Mouse (Mus musculus) CH12.LX (cell line): ENCODE measurements at regions not wholly inside any gene's neighbourhood (a gene's known extent, or its start where the extent isn't known, plus 50 kb on each side); places are given as distances from the start of the nearest gene placed in this dataset.

Source experiments
- DNase-seq: peaks from one replicate; pipeline ENCODE4 v3.0.0-alpha.2; 2013; ENCODE audit errors: extremely low read depth
- H3K27ac ChIP-seq: 2 replicates; pipeline ENCODE4 v1.5.1; 2012; ENCODE audit warnings: low read depth, mild to moderate bottlenecking, control low read depth, moderate library complexity; ENCODE audit not compliant: insufficient read depth
- H3K27me3 ChIP-seq: replicated peaks from 2 replicates; pipeline ENCODE3; 2012; ENCODE audit warnings: inconsistent platforms
- H3K36me3 ChIP-seq, 2 experiments: replicated peaks in 1 of 2; 2 replicates each; pipeline versions ENCODE3 to v1.6.1; 2012; ENCODE audit warnings: inconsistent platforms in 1 of 2, low read length in 1 of 2, mild to moderate bottlenecking in 1 of 2, mixed read lengths in 1 of 2, moderate library complexity in 1 of 2; ENCODE audit not compliant: control insufficient read depth in 1 of 2, insufficient read depth in 1 of 2
- H3K4me1 ChIP-seq, 2 experiments: 2 replicates each; pipeline ENCODE4 v1.6.1; 2012; ENCODE audit warnings: inconsistent platforms in 1 of 2, moderate library complexity in 1 of 2; ENCODE audit not compliant: insufficient read depth in 2 of 2, control insufficient read depth in 1 of 2
- H3K4me2 ChIP-seq: 2 replicates; pipeline ENCODE4 v1.6.1; 2012; ENCODE audit warnings: low read depth, mild to moderate bottlenecking, control low read depth; ENCODE audit not compliant: poor library complexity, insufficient read depth, severe bottlenecking
- H3K4me3 ChIP-seq, 3 experiments: fragments of 150-350 bp in 1 of 3; sonication (generic) in 1 of 3; replicated peaks in 1 of 3; 2 replicates each; pipeline versions ENCODE3 to v1.5.1; 2011 to 2012; ENCODE audit warnings: low read depth in 2 of 3, low read length in 2 of 3, mild to moderate bottlenecking in 2 of 3, moderate library complexity in 2 of 3, control low read depth in 1 of 3, improper control_type of control experiment in 1 of 3, inconsistent platforms in 1 of 3, mixed read lengths in 1 of 3; ENCODE audit not compliant: poor library complexity in 1 of 3
- H3K79me2 ChIP-seq: replicated peaks from 2 replicates; pipeline ENCODE4 v1.6.1; 2012; ENCODE audit warnings: mild to moderate bottlenecking, moderate library complexity; ENCODE audit not compliant: control insufficient read depth, poor library complexity, insufficient read depth, severe bottlenecking; ENCODE audit errors: extremely low read depth
- H3K9ac ChIP-seq: 2 replicates; pipeline ENCODE4 v1.6.1; 2012; ENCODE audit warnings: low read depth, mild to moderate bottlenecking, control low read depth, moderate library complexity; ENCODE audit not compliant: insufficient read depth
- H3K9me3 ChIP-seq: replicated peaks from 2 replicates; pipeline ENCODE3; 2012; ENCODE audit warnings: low read length, inconsistent platforms, mixed read lengths
- CHD1 ChIP-seq: IDR thresholded peaks from 2 replicates; pipeline ENCODE4 v1.6.1; 2012; ENCODE audit warnings: low read depth, low read length, improper control_type of control experiment, inconsistent platforms
- CHD2 ChIP-seq: IDR thresholded peaks from 2 replicates; pipeline ENCODE4 v1.6.1; 2011; ENCODE audit warnings: low read length, improper control_type of control experiment
- EP300 ChIP-seq: IDR thresholded peaks from 2 replicates; pipeline ENCODE4 v1.6.1; 2011; ENCODE audit warnings: low read length, improper control_type of control experiment
- IRF4 ChIP-seq: IDR thresholded peaks from 2 replicates; pipeline ENCODE4 v1.6.1; 2014; ENCODE audit warnings: low read depth, mild to moderate bottlenecking, inconsistent platforms, low read length, improper control_type of control experiment
- MAZ ChIP-seq: IDR thresholded peaks from 2 replicates; pipeline ENCODE4 v1.6.1; 2012; ENCODE audit warnings: low read depth, mild to moderate bottlenecking, inconsistent platforms, low read length, improper control_type of control experiment, moderate library complexity
- MYC ChIP-seq: IDR thresholded peaks from 2 replicates; pipeline ENCODE4 v1.6.1; 2011; ENCODE audit warnings: low read depth, mild to moderate bottlenecking, improper control_type of control experiment, low read length
- NELFE ChIP-seq: IDR thresholded peaks from 2 replicates; pipeline ENCODE4 v1.6.1; 2011; ENCODE audit warnings: low read depth, low read length, improper control_type of control experiment
- POLR2AphosphoS2 ChIP-seq: IDR thresholded peaks from 2 replicates; pipeline ENCODE4 v1.6.1; 2011; ENCODE audit warnings: low read depth, low read length, improper control_type of control experiment
- RAD21 ChIP-seq: IDR thresholded peaks from 2 replicates; pipeline ENCODE4 v1.6.1; 2011; ENCODE audit warnings: low read depth, mild to moderate bottlenecking, low read length, improper control_type of control experiment, moderate library complexity
- USF1 ChIP-seq: IDR thresholded peaks from 2 replicates; pipeline ENCODE4 v1.6.1; 2014; ENCODE audit warnings: low read depth, mild to moderate bottlenecking, inconsistent platforms, low read length, improper control_type of control experiment
- USF2 ChIP-seq: conservative IDR thresholded peaks from 2 replicates; pipeline ENCODE4 v1.6.1; 2011; ENCODE audit warnings: low read depth, low read length, improper control_type of control experiment
- ZC3H11A ChIP-seq: IDR thresholded peaks from 2 replicates; pipeline ENCODE4 v1.6.1; 2012; ENCODE audit warnings: low read depth, mild to moderate bottlenecking, inconsistent platforms, low read length, improper control_type of control experiment
- dilution Hi-C: fragments of 300-500 bp; cut with MboI; formaldehyde crosslinking; loops from 2 replicates; pipeline ENCODE4 v1.14.3; 2020; ENCODE audit warnings: low sequenced_read_pairs; ENCODE audit not compliant: extremely low pct_unique_long_range_greater_than_20kb, extremely low pct_ligation_motif_present
- in situ Hi-C: fragments of 300-500 bp; cut with MboI; formaldehyde crosslinking; loops from 3 replicates; pipeline ENCODE4 v1.14.3; 2019; ENCODE audit warnings: low sequenced_read_pairs, low pct_ligation_motif_present, low pct_unique_long_range_greater_than_20kb, mixed read lengths

- DNase-seq = no peak
- no peak for TF ChIP-seq MAZ
- H3K9ac ChIP-seq = no peak overlapping the region
- H3K4me3 ChIP-seq = no peak overlapping the region
- no peak overlapping the region for H3K27ac ChIP-seq
- H3K36me3 ChIP-seq = no peaks in the 10 kb centered on the region
- in situ Hi-C loops (no loop called here), dilution Hi-C loops (no loop called here)
- H3K4me2 ChIP-seq = no peak overlapping the region
- H3K9me3 ChIP-seq = peaks cover 96% of the 10 kb centered on the region
- no peaks in the 10 kb centered on the region for H3K27me3 ChIP-seq
- H3K79me2 ChIP-seq = no peaks in the 10 kb centered on the region
- no peaks in the 10 kb centered on the region for H3K4me1 ChIP-seq
Observed at GRCm38 (mm10) chr15:87349533-87350247, 194.4 kb upstream of the Fam19a5 start.

GRCm38 (mm10) chr15:87352812-87353211, 191.3 kb upstream of the Fam19a5 start:
- in situ Hi-C loops (no loop called here), dilution Hi-C loops (no loop called here)
- no peak for DNase-seq
- H3K27me3 ChIP-seq = no peaks in the 10 kb centered on the region
- H3K27ac ChIP-seq = no peak overlapping the region
- no peak overlapping the region for H3K9ac ChIP-seq
- no peak overlapping the region for H3K4me2 ChIP-seq
- H3K4me3 ChIP-seq = no peak overlapping the region
- TF ChIP-seq RAD21 = no peak
- no peaks in the 10 kb centered on the region for H3K36me3 ChIP-seq
- no peaks in the 10 kb centered on the region for H3K4me1 ChIP-seq
- H3K9me3 ChIP-seq = peaks cover 82% of the 10 kb centered on the region
- no peaks in the 10 kb centered on the region for H3K79me2 ChIP-seq

- no peaks in the 10 kb centered on the region for H3K4me1 ChIP-seq
- no peak for DNase-seq
- H3K36me3 ChIP-seq = no peaks in the 10 kb centered on the region
- peaks cover 75% of the 10 kb centered on the region for H3K9me3 ChIP-seq
- no peak overlapping the region for H3K4me3 ChIP-seq
- in situ Hi-C loops = no loop called here
- H3K9ac ChIP-seq = no peak overlapping the region
- H3K27ac ChIP-seq = no peak overlapping the region
- no peak overlapping the region for H3K4me2 ChIP-seq
- H3K27me3 ChIP-seq = no peaks in the 10 kb centered on the region
- dilution Hi-C loops = no loop called here
- TF ChIP-seq CHD2 (no peak), CHD1 (no peak), POLR2AphosphoS2 (no peak), MAZ (no peak), ZC3H11A (no peak), USF2 (no peak), NELFE (no peak), EP300 (no peak), USF1 (no peak), MYC (no peak), IRF4 (no peak)
- H3K79me2 ChIP-seq = no peaks in the 10 kb centered on the region
Observed at GRCm38 (mm10) chr15:87353886-87354285, 190.2 kb upstream of the Fam19a5 start.
